Mouse (Mus musculus) gastrocnemius, adult 18-20 months (tissue): Measurements from ENCODE around the gene Irf8. TPM values are rescaled to one million over a fixed set of nuclear protein-coding genes. Genes with fewer than 3 reads are reported as not detected.
"Not testable (repeated sequence)": the region's sequence is repeated elsewhere in the genome, so short reads cannot be mapped to it uniquely, and the experiment has no call there.

Experiments
- DNase-seq: peaks from one replicate; pipeline ENCODE4 v3.0.0; 2021; ENCODE audit warnings: low spot score
- total RNA-seq, 2 experiments: library from RNA; stranded (reverse); gene quantifications; 2 replicates each; pipeline ENCODE4 v1.2.3; 2021

The Irf8 gene
- total RNA-seq, 2 experiments from 2014 or later, result 7.6 to 9.0 TPM

GRCm38 (mm10) chr8:120795944-120796635 lies 59.9 kb downstream of the Irf8 start:
- DNase-seq, result peak; percentile 79

DNA sequence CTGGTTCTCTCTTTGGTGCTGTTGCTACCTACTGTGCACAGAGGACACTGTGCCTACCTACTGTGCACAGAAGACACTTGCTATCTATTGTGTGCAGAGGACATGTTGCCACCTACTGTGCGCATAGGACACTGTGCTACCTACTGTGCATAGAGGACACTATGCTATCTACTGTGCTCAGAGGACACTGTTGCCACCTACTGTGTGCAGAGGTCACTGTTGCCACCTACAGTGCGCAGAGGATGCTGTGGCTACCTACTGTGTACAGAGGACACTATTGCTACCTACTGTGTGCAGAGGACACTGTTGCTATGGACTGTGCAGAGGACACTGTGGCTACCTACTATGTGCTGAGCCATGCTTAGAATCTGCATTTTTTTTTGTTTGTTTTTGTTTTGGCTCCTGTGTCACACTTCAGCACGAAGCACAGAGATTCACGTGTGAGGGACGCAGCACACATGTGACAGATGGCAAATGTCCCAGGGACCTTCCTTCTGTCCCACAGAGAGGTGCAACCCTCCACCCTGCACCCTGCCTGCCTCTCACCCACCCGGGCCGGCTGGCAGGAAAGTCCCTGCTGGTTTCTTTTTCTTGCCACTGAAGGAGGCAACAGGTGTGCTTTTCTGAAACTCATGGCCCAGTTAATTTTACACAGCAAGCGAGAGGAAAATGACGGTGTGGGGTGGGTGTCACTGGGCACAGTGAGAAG lies 61.0 kb downstream of the Irf8 start:
- no peak for DNase-seq

- peak; percentile 45 for DNase-seq
These were observed 64.2 kb downstream of the Irf8 start for GRCm38 (mm10) chr8:120800308-120800865.

GRCm38 (mm10) chr8:120803661-120804375 lies 67.7 kb downstream of the Irf8 start:
- DNase-seq, result not testable (repeated sequence)

DNA sequence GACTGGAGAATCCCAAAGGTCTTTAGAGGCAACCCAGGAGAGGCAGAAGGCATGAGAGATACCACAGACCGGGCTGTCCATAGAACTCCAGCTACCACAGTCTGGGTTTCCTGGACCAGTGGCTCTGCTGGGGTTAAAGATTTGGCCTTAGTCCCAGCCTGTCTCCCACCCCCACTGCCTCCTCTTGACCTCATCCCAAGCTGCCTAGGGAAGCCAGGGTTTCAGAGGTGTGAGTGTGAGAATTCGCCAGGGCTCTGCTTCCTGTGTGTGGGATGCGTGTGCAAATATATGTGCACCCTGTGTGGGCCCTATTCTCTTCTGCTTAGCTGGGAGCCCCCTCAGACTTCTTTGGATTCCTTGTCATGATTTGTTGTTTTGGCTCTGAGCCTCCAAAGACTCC lies 68.6 kb downstream of the Irf8 start:
- DNase-seq, result no peak

Other genes with a start within 250 kb of the Irf8 start
- gene Gins2, start 147.1 kb upstream of the Irf8 start, total RNA-seq, result under 1 TPM in 1 of 2 experiments, not detected in 1; 0.80 TPM
- gene 1190005I06Rik, start 88.7 kb upstream of the Irf8 start, total RNA-seq, result 1 to 10 TPM in 1 of 2 experiments, under 1 TPM in 1; 0.37 to 1.0 TPM
- gene Gm27021, start 68.3 kb upstream of the Irf8 start, total RNA-seq, result not detected
- gene Cox4i1, start 68.1 kb upstream of the Irf8 start, total RNA-seq, result 1,000 to 10,000 TPM; 1,486 to 1,625 TPM
- gene Emc8, start 67.8 kb upstream of the Irf8 start, total RNA-seq, result 10 to 100 TPM; 19.6 to 21.0 TPM